ENCODE assay signal across 24 mouse cellular contexts in genomic region chr10:60770855-60771254, GRCm38 (mm10). TPM values are rescaled to one million over a fixed set of nuclear protein-coding genes. Genes with fewer than 3 reads are reported as not detected.
DNase-seq lines count a peak whose midpoint lies in the region; ATAC-seq and TF ChIP-seq lines count a peak whose summit lies in the region.
"Had no signal": no experiment of that assay in that cellular context is flagged by ENCODE, and none has a peak within 500 bp of the region (broad histone marks: within the 10 kb centered on the region; RNA-seq: fewer than 3 reads in every experiment).

No protein-coding gene starts in this region.

- H3K79me2 ChIP-seq in myocyte (ENCODE audit: control insufficient read depth, insufficient read depth), result peaks cover 4% of the 10 kb centered on the region

- H3K4me1 ChIP-seq in heart, embryonic 12.5 days (replicated peaks), result peaks cover 12% of the 10 kb centered on the region
- peaks cover 4% of the 10 kb centered on the region; the same call in 1 of the 2 replicates for H3K4me1 ChIP-seq in limb, embryonic 13.5 days
- H3K4me1 ChIP-seq in limb, embryonic 10.5 days, result no peaks in the 10 kb centered on the region
- no peaks in the 10 kb centered on the region for H3K4me1 ChIP-seq in liver, postnatal 0 days (ENCODE audit: insufficient read depth)
- H3K4me1 ChIP-seq: forebrain, embryonic 13.5 days; liver, embryonic 13.5 days; midbrain, embryonic 12.5 days had no signal

- no peaks in the 10 kb centered on the region for H3K9me3 ChIP-seq in heart, embryonic 12.5 days (replicated peaks)
- H3K9me3 ChIP-seq in limb, embryonic 13.5 days, result no peaks in the 10 kb centered on the region
- H3K9me3 ChIP-seq in limb, embryonic 10.5 days (replicated peaks), result no peaks in the 10 kb centered on the region
- no peaks in the 10 kb centered on the region for H3K9me3 ChIP-seq in liver, postnatal 0 days (ENCODE audit: low read length)
- H3K9me3 ChIP-seq: embryonic facial prominence, embryonic 15.5 days; forebrain, embryonic 13.5 days; limb, embryonic 15.5 days; liver, embryonic 13.5 days; midbrain, embryonic 12.5 days had no signal

- H3K36me3 ChIP-seq in heart, embryonic 12.5 days, result peaks cover 95% of the 10 kb centered on the region
- H3K36me3 ChIP-seq in limb, embryonic 13.5 days, result peaks cover 78% of the 10 kb centered on the region
- peaks cover 98% of the 10 kb centered on the region for H3K36me3 ChIP-seq in limb, embryonic 10.5 days
- H3K36me3 ChIP-seq in myocyte (ENCODE audit: control insufficient read depth, insufficient read depth), result peaks cover 60% of the 10 kb centered on the region
- H3K36me3 ChIP-seq in liver, postnatal 0 days (replicated peaks; ENCODE audit: insufficient read depth, low read length), result no peaks in the 10 kb centered on the region
- H3K36me3 ChIP-seq: liver, embryonic 13.5 days had no signal

- no peaks in the 10 kb centered on the region for H3K27me3 ChIP-seq in heart, embryonic 12.5 days (replicated peaks)
- H3K27me3 ChIP-seq in limb, embryonic 13.5 days, result no peaks in the 10 kb centered on the region
- H3K27me3 ChIP-seq in limb, embryonic 10.5 days (ENCODE audit: low read depth, poor library complexity, severe bottlenecking), result no peaks in the 10 kb centered on the region
- H3K27me3 ChIP-seq in myocyte (ENCODE audit: control insufficient read depth, insufficient read depth, insufficient read length), result no peaks in the 10 kb centered on the region
- H3K27me3 ChIP-seq in liver, postnatal 0 days (ENCODE audit: insufficient read depth, low read length), result no peaks in the 10 kb centered on the region
- H3K27me3 ChIP-seq: embryonic facial prominence, embryonic 15.5 days; forebrain, embryonic 13.5 days; limb, embryonic 15.5 days; liver, embryonic 13.5 days; midbrain, embryonic 12.5 days had no signal

- H3K4me3 ChIP-seq in heart, embryonic 12.5 days, result no peak overlapping the region
- no peak overlapping the region for H3K4me3 ChIP-seq in limb, embryonic 13.5 days
- H3K4me3 ChIP-seq in limb, embryonic 10.5 days, result no peak overlapping the region
- H3K4me3 ChIP-seq in myocyte, result no peak overlapping the region
- no peak overlapping the region for H3K4me3 ChIP-seq in liver, postnatal 0 days (ENCODE audit: low read depth, low read length)
- H3K4me3 ChIP-seq: embryonic facial prominence, embryonic 15.5 days; forebrain, embryonic 13.5 days; layer of hippocampus, adult 2 months; limb, embryonic 15.5 days; liver, embryonic 13.5 days; midbrain, embryonic 12.5 days had no signal

- TF ChIP-seq CTCF in liver, postnatal 0 days (IDR thresholded peaks at IDR 0.05; ENCODE audit: low read depth), result no peak

- no peak for ATAC-seq in heart, embryonic 12.5 days (ENCODE audit: insufficient number of reproducible peaks, low FRiP score)
- ATAC-seq in limb, embryonic 13.5 days (ENCODE audit: low FRiP score, low read depth), result no peak
- no peak for ATAC-seq in liver, postnatal 0 days
- ATAC-seq: CD4-positive, CD25-positive, alpha-beta regulatory T cell, adult 4 months; forebrain, embryonic 13.5 days; hindbrain, embryonic 16.5 days had no signal

- 0 out of 2 replicates have a peak overlapping the region, but pooled peaks have one; percentile 15 for H3K9ac ChIP-seq in heart, embryonic 12.5 days
- H3K9ac ChIP-seq in limb, embryonic 13.5 days, result 0 out of 2 replicates have a peak overlapping the region, but pooled peaks have one; percentile 8
- no peak overlapping the region for H3K9ac ChIP-seq in liver, postnatal 0 days (replicated peaks)
- H3K9ac ChIP-seq: embryonic facial prominence, embryonic 15.5 days; forebrain, embryonic 13.5 days; limb, embryonic 15.5 days; liver, embryonic 13.5 days; midbrain, embryonic 12.5 days had no signal

- no peak for TF ChIP-seq POLR2A in myocyte (IDR thresholded peaks at IDR 0.05; ENCODE audit: insufficient read length, low read depth)

- WGBS in heart, embryonic 12.5 days, result 42% methylated on average over 4 of the region's 4 CpGs
- 55% methylated on average over 4 of the region's 4 CpGs for WGBS in limb, embryonic 13.5 days
- WGBS in limb, embryonic 10.5 days, result 86% methylated on average over 4 of the region's 4 CpGs
- WGBS in liver, postnatal 0 days (ENCODE audit: insufficient replicate concordance), result 60% methylated on average over 4 of the region's 4 CpGs

- no peak overlapping the region for H3ac ChIP-seq in myocyte (ENCODE audit: control insufficient read depth, insufficient read length)

- H3K4me2 ChIP-seq in heart, embryonic 12.5 days, result no peak overlapping the region
- H3K4me2 ChIP-seq in limb, embryonic 13.5 days (replicated peaks), result no peak overlapping the region
- peak overlapping the region; percentile 48 for H3K4me2 ChIP-seq in myocyte (ENCODE audit: low read depth)
- no peak overlapping the region for H3K4me2 ChIP-seq in liver, postnatal 0 days (ENCODE audit: low read depth, low read length)
- H3K4me2 ChIP-seq: embryonic facial prominence, embryonic 15.5 days; forebrain, embryonic 13.5 days; limb, embryonic 15.5 days; liver, embryonic 13.5 days; midbrain, embryonic 12.5 days had no signal

- TF ChIP-seq EP300 in liver, postnatal 0 days (IDR thresholded peaks at IDR 0.05; ENCODE audit: low read depth), result no peak

- DNase-seq in heart, adult 9 months (ENCODE audit: low spot score in 2 of 2), result no peak
- DNase-seq in limb, embryonic 10.5 days (ENCODE audit: low spot score), result no peak
- DNase-seq in NIH3T3 (ENCODE audit: low read depth), result peak; percentile 9
- no peak for DNase-seq in liver, postnatal 0 days
- DNase-seq: adrenal gland, postnatal 14 days; cerebellum, adult 11 months; cerebellum, adult 9-10 months; embryo, embryonic 11 days; gastrocnemius, postnatal 10 days; kidney, adult 18-20 months; kidney, postnatal 36 days; liver, embryonic 13.5 days; lung, adult 2 months; lung, postnatal 14 days had no signal

- peak overlapping the region; percentile 42 for H3K27ac ChIP-seq in heart, embryonic 12.5 days (ENCODE audit: poor library complexity, severe bottlenecking)
- H3K27ac ChIP-seq in limb, embryonic 13.5 days, result no peak overlapping the region
- H3K27ac ChIP-seq in limb, embryonic 10.5 days, result no peak overlapping the region
- H3K27ac ChIP-seq in liver, postnatal 0 days (ENCODE audit: low read depth), result no peak overlapping the region
- H3K27ac ChIP-seq: embryonic facial prominence, embryonic 15.5 days; forebrain, embryonic 13.5 days; layer of hippocampus, adult 2 months; limb, embryonic 15.5 days; liver, embryonic 13.5 days; midbrain, embryonic 12.5 days had no signal

TF ChIP-seq in myocyte, 11 proteins besides CTCF, POLR2A, EP300 and RAD21:
- no peak for TF ChIP-seq MAX (IDR thresholded peaks at IDR 0.05; ENCODE audit: low read depth)
- no peak for TF ChIP-seq USF1 (IDR thresholded peaks at IDR 0.05; ENCODE audit: low read depth)
- TF ChIP-seq MYOG (IDR thresholded peaks at IDR 0.05; ENCODE audit: control insufficient read depth in 1 of 3, insufficient read depth in 1 of 3, insufficient read length in 2 of 3, low read depth in 2 of 3), result peak in 1 of 3 experiments; percentile 7
- no peak for TF ChIP-seq E2F4 (IDR thresholded peaks at IDR 0.05; ENCODE audit: insufficient read depth)
- no peak for TF ChIP-seq POLR2AphosphoS2 (IDR thresholded peaks at IDR 0.05; ENCODE audit: insufficient read length, low read depth)
- no peak for TF ChIP-seq MYOD1 (IDR thresholded peaks at IDR 0.05; ENCODE audit: control insufficient read depth in 1 of 3, insufficient read length in 2 of 3, low read depth in 2 of 3)
- peak; percentile 93 for TF ChIP-seq CEBPB (IDR thresholded peaks at IDR 0.05; ENCODE audit: insufficient read depth, poor library complexity, severe bottlenecking)
- TF ChIP-seq SRF (IDR thresholded peaks at IDR 0.05; ENCODE audit: control insufficient read depth, insufficient read length, low read depth), result no peak
- no peak for TF ChIP-seq TCF3 (IDR thresholded peaks at IDR 0.05; ENCODE audit: insufficient read length, low read depth)
- TF ChIP-seq REST (IDR thresholded peaks at IDR 0.05; ENCODE audit: insufficient read depth, insufficient read length), result no peak
- TF ChIP-seq TCF12 (IDR thresholded peaks at IDR 0.05; ENCODE audit: insufficient read depth, poor library complexity, severe bottlenecking), result no peak

RNA-seq across cellular contexts. Expression of gene Slc29a3, which starts 18.3 kb away (rescaled TPM):
- 5.6 and 6.8 TPM in 2 replicates for polyA plus RNA-seq in heart, embryonic 12.5 days (2016; fragmentation: Nextera tagmentation; extraction: Ambion mirVana)
- 12.4 and 13.7 TPM in 2 replicates for polyA plus RNA-seq in limb, embryonic 13.5 days (2015; fragmentation: Nextera tagmentation; extraction: Ambion mirVana)
- 7.0 and 8.0 TPM in 2 replicates for polyA plus RNA-seq in limb, embryonic 10.5 days (2016; fragmentation: Nextera tagmentation; extraction: Ambion mirVana)
- polyA plus RNA-seq in myocyte (2012; fragmentation: generic; extraction: Trizol), result 4.7 TPM
- 3.4 and 3.9 TPM in 2 replicates for polyA plus RNA-seq in liver, postnatal 0 days (2015; fragmentation: Nextera tagmentation; extraction: Ambion mirVana)
